Mouse (Mus musculus): ENCODE data around the gene Epha4. TPM values are rescaled to one million over a fixed set of nuclear protein-coding genes. Genes with fewer than 3 reads are reported as not detected.

The Epha4 gene
- polyA plus RNA-seq, 1 experiment from 2014 or later = 6.0 TPM

GRCm38 (mm10) chr1:77472566-77472965 is 42.3 kb downstream of the Epha4 start:
- Histone ChIP-seq H3K4me3 (ENCODE audit: low read length) (no peak overlapping the region), H3K9ac (ENCODE audit: low read depth, low read length) (no peak overlapping the region), H3K4me1 (ENCODE audit: control insufficient read depth, insufficient read depth, low read length) (peaks cover 24% of the 10 kb centered on the region), H3K9me3 (ENCODE audit: control insufficient read depth, low read length) (no peaks in the 10 kb centered on the region), H3K27ac (ENCODE audit: low read length) (no peak overlapping the region), H3K4me2 (ENCODE audit: low read depth, low read length) (no peak overlapping the region), H3K27me3 (replicated peaks; ENCODE audit: control insufficient read depth, insufficient read depth, low read length) (no peaks in the 10 kb centered on the region), H3K36me3 (ENCODE audit: control insufficient read depth, insufficient read depth, low read length) (no peaks in the 10 kb centered on the region)
- 62% methylated on average over 2 of the region's 2 CpGs for WGBS
- no peak for ATAC-seq

GRCm38 (mm10) chr1:77471447-77471846 is 43.4 kb downstream of the Epha4 start:
- peak overlapping the region; percentile 63 for H3K27ac ChIP-seq (ENCODE audit: low read length)
- no peak overlapping the region for H3K4me2 ChIP-seq (ENCODE audit: low read depth, low read length)
- no peak overlapping the region for H3K4me3 ChIP-seq (ENCODE audit: low read length)
- H3K9me3 ChIP-seq (ENCODE audit: control insufficient read depth, low read length) = no peaks in the 10 kb centered on the region
- H3K9ac ChIP-seq (ENCODE audit: low read depth, low read length) = no peak overlapping the region
- H3K27me3 ChIP-seq (replicated peaks; ENCODE audit: control insufficient read depth, insufficient read depth, low read length) = no peaks in the 10 kb centered on the region
- peaks cover 24% of the 10 kb centered on the region for H3K4me1 ChIP-seq (ENCODE audit: control insufficient read depth, insufficient read depth, low read length)
- WGBS = 48% methylated on average over 5 of the region's 5 CpGs
- no peak for ATAC-seq
- no peaks in the 10 kb centered on the region for H3K36me3 ChIP-seq (ENCODE audit: control insufficient read depth, insufficient read depth, low read length)

- Histone ChIP-seq H3K9ac (ENCODE audit: low read depth, low read length) (no peak overlapping the region), H3K9me3 (ENCODE audit: control insufficient read depth, low read length) (no peaks in the 10 kb centered on the region), H3K27me3 (replicated peaks; ENCODE audit: control insufficient read depth, insufficient read depth, low read length) (no peaks in the 10 kb centered on the region), H3K4me3 (ENCODE audit: low read length) (no peak overlapping the region), H3K4me2 (ENCODE audit: low read depth, low read length) (no peak overlapping the region; the same call in 1 of the 2 replicates), H3K4me1 (ENCODE audit: control insufficient read depth, insufficient read depth, low read length) (peaks cover 24% of the 10 kb centered on the region), H3K27ac (ENCODE audit: low read length) (peak overlapping the region; percentile 63), H3K36me3 (ENCODE audit: control insufficient read depth, insufficient read depth, low read length) (no peaks in the 10 kb centered on the region)
- no peak for ATAC-seq
- 15% methylated on average over 5 of the region's 5 CpGs for WGBS
Measured at GRCm38 (mm10) chr1:77471037-77471436, 43.9 kb downstream of the Epha4 start.

- Histone ChIP-seq H3K9me3 (ENCODE audit: control insufficient read depth, low read length) (no peaks in the 10 kb centered on the region), H3K4me1 (ENCODE audit: control insufficient read depth, insufficient read depth, low read length) (peaks cover 18% of the 10 kb centered on the region), H3K27ac (ENCODE audit: low read length) (peak overlapping the region; percentile 41), H3K4me3 (ENCODE audit: low read length) (no peak overlapping the region), H3K36me3 (ENCODE audit: control insufficient read depth, insufficient read depth, low read length) (no peaks in the 10 kb centered on the region), H3K9ac (ENCODE audit: low read depth, low read length) (no peak overlapping the region), H3K27me3 (replicated peaks; ENCODE audit: control insufficient read depth, insufficient read depth, low read length) (no peaks in the 10 kb centered on the region), H3K4me2 (ENCODE audit: low read depth, low read length) (peak overlapping the region; percentile 42)
- WGBS = 45% methylated on average over 5 of the region's 5 CpGs
- ATAC-seq = peak; percentile 97
Measured at GRCm38 (mm10) chr1:77468717-77469314, 46.1 kb downstream of the Epha4 start.

- Histone ChIP-seq H3K4me3 (ENCODE audit: low read length) (no peak overlapping the region), H3K9me3 (ENCODE audit: control insufficient read depth, low read length) (no peaks in the 10 kb centered on the region), H3K9ac (ENCODE audit: low read depth, low read length) (no peak overlapping the region), H3K27ac (ENCODE audit: low read length) (0 out of 2 replicates have a peak overlapping the region, but pooled peaks have one; percentile 2), H3K4me1 (ENCODE audit: control insufficient read depth, insufficient read depth, low read length) (peaks cover 21% of the 10 kb centered on the region), H3K4me2 (ENCODE audit: low read depth, low read length) (peak overlapping the region; percentile 33; the same call in 1 of the 2 replicates), H3K27me3 (replicated peaks; ENCODE audit: control insufficient read depth, insufficient read depth, low read length) (no peaks in the 10 kb centered on the region), H3K36me3 (ENCODE audit: control insufficient read depth, insufficient read depth, low read length) (no peaks in the 10 kb centered on the region)
- no peak for ATAC-seq
- WGBS = 64% methylated on average over 4 of the region's 4 CpGs
Measured at GRCm38 (mm10) chr1:77465524-77465923, 49.4 kb downstream of the Epha4 start.

- ATAC-seq = no peak
- Histone ChIP-seq H3K27me3 (replicated peaks; ENCODE audit: control insufficient read depth, insufficient read depth, low read length) (no peaks in the 10 kb centered on the region), H3K4me2 (ENCODE audit: low read depth, low read length) (no peak overlapping the region), H3K4me3 (ENCODE audit: low read length) (no peak overlapping the region), H3K27ac (ENCODE audit: low read length) (no peak overlapping the region), H3K9ac (ENCODE audit: low read depth, low read length) (no peak overlapping the region), H3K9me3 (ENCODE audit: control insufficient read depth, low read length) (no peaks in the 10 kb centered on the region), H3K36me3 (ENCODE audit: control insufficient read depth, insufficient read depth, low read length) (no peaks in the 10 kb centered on the region), H3K4me1 (ENCODE audit: control insufficient read depth, insufficient read depth, low read length) (peaks cover 13% of the 10 kb centered on the region)
- 58% methylated on average over 1 of the region's 1 CpGs for WGBS
Measured at GRCm38 (mm10) chr1:77464108-77464507, 50.8 kb downstream of the Epha4 start.

- ATAC-seq = no peak
- WGBS = 36% methylated on average over 3 of the region's 3 CpGs
Measured at GRCm38 (mm10) chr1:77461877-77462615, 52.8 kb downstream of the Epha4 start.

GRCm38 (mm10) chr1:77460831-77461629 is 53.9 kb downstream of the Epha4 start:
- Histone ChIP-seq H3K27ac (ENCODE audit: low read length) (peak overlapping the region; percentile 23), H3K4me2 (ENCODE audit: low read depth, low read length) (no peak overlapping the region), H3K4me1 (ENCODE audit: control insufficient read depth, insufficient read depth, low read length) (peaks cover 23% of the 10 kb centered on the region), H3K27me3 (replicated peaks; ENCODE audit: control insufficient read depth, insufficient read depth, low read length) (no peaks in the 10 kb centered on the region), H3K9ac (ENCODE audit: low read depth, low read length) (no peak overlapping the region), H3K4me3 (ENCODE audit: low read length) (no peak overlapping the region), H3K9me3 (ENCODE audit: control insufficient read depth, low read length) (no peaks in the 10 kb centered on the region), H3K36me3 (ENCODE audit: control insufficient read depth, insufficient read depth, low read length) (no peaks in the 10 kb centered on the region)
- peak; percentile 36 for ATAC-seq
- WGBS = 65% methylated on average over 11 of the region's 11 CpGs

More at GRCm38 (mm10) chr1:77461877-77462615, 52.8 kb downstream of the Epha4 start:
- peak overlapping the region; percentile 23 for H3K27ac ChIP-seq (ENCODE audit: low read length)
- peaks cover 23% of the 10 kb centered on the region for H3K4me1 ChIP-seq (ENCODE audit: control insufficient read depth, insufficient read depth, low read length)
- H3K4me2 ChIP-seq (ENCODE audit: low read depth, low read length) = no peak overlapping the region
- H3K27me3 ChIP-seq (replicated peaks; ENCODE audit: control insufficient read depth, insufficient read depth, low read length) = no peaks in the 10 kb centered on the region
- H3K36me3 ChIP-seq (ENCODE audit: control insufficient read depth, insufficient read depth, low read length) = no peaks in the 10 kb centered on the region
- H3K9ac ChIP-seq (ENCODE audit: low read depth, low read length) = no peak overlapping the region
- no peak overlapping the region for H3K4me3 ChIP-seq (ENCODE audit: low read length)
- no peaks in the 10 kb centered on the region for H3K9me3 ChIP-seq (ENCODE audit: control insufficient read depth, low read length)

- Histone ChIP-seq H3K9me3 (ENCODE audit: control insufficient read depth, low read length) (no peaks in the 10 kb centered on the region), H3K4me1 (ENCODE audit: control insufficient read depth, insufficient read depth, low read length) (peaks cover 23% of the 10 kb centered on the region), H3K27me3 (replicated peaks; ENCODE audit: control insufficient read depth, insufficient read depth, low read length) (no peaks in the 10 kb centered on the region), H3K9ac (ENCODE audit: low read depth, low read length) (no peak overlapping the region), H3K4me3 (ENCODE audit: low read length) (no peak overlapping the region), H3K36me3 (ENCODE audit: control insufficient read depth, insufficient read depth, low read length) (no peaks in the 10 kb centered on the region), H3K27ac (ENCODE audit: low read length) (peak overlapping the region; percentile 43; the same call in 1 of the 2 replicates), H3K4me2 (ENCODE audit: low read depth, low read length) (no peak overlapping the region)
- peak; percentile 72 for ATAC-seq
- WGBS = 68% methylated on average over 7 of the region's 7 CpGs
Measured at GRCm38 (mm10) chr1:77458751-77459385, 56.0 kb downstream of the Epha4 start.
